Mouse (Mus musculus): Measurements from ENCODE around the gene Ncl. TPM values are rescaled to one million over a fixed set of nuclear protein-coding genes. Genes with fewer than 3 reads are reported as not detected.
A peak's percentile ranks its signal among the peaks of the same experiment; 100 is the strongest.
"Not testable (repeated sequence)": the region's sequence is repeated elsewhere in the genome, so short reads cannot be mapped to it uniquely, and the experiment has no call there.

Gene Ncl
- total RNA-seq, 2 experiments from 2014 or later, result 131 to 133 TPM

DNA sequence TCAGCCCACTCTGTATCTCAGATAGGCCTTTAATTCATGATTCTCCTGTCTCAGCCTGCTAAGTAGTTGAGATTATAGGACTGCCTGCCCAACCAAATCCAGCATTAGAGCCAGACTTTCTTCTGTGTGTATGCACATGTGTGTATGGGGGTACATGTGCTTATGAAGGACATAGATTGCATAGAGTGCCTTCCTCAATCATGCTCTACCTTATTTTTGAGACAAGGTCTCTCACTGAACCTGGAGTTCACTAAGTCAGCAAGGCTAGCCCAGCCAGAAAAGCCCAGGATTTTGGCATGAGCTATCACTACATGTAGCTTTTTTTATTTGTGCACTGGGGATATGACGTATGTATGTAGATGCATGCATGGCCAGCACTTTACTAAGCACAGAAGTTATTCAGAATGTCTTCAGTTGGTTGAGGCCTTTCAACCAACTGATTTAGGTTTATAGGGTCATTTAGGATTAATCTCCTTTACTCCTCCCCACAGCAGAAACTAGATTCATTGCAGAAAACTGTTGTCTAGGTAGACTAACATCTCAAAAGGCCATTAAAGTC is 16.0 kb downstream of the Ncl start:
- intact Hi-C loops (cut with DNase I), result no loop called here
- Histone ChIP-seq H3K4me3 (no peak overlapping the region), H3K27ac (no peak overlapping the region)
- TF ChIP-seq CTCF (IDR thresholded peaks at IDR 0.05), result no peak
- DNase-seq (ENCODE audit: extremely low spot score in 1 of 2, low spot score in 2 of 2), result no peak

DNA sequence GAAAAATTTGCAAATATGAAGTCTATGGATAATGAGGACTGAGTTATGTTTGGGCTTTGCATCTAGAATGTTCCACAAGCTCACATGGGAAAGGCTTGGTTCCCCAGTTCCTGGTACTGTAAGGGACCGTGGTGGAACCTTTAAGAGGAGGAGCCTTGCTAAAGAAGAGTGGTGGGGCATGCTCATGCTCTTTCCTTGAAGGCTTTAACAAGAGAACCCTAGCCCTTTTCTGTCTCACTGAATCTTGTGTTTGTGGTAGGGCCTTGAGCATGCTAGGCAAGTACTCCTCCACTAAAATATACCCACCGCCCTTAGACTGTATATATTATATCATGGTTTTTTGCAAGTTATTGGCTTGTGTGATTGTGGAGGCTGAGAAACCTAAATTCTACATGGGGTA is 16.8 kb downstream of the Ncl start:
- TF ChIP-seq CTCF (IDR thresholded peaks at IDR 0.05), result no peak
- intact Hi-C loops (cut with DNase I), result no loop called here
- DNase-seq (ENCODE audit: extremely low spot score in 1 of 2, low spot score in 2 of 2), result no peak
- Histone ChIP-seq H3K27ac (no peak overlapping the region), H3K4me3 (no peak overlapping the region)

DNA sequence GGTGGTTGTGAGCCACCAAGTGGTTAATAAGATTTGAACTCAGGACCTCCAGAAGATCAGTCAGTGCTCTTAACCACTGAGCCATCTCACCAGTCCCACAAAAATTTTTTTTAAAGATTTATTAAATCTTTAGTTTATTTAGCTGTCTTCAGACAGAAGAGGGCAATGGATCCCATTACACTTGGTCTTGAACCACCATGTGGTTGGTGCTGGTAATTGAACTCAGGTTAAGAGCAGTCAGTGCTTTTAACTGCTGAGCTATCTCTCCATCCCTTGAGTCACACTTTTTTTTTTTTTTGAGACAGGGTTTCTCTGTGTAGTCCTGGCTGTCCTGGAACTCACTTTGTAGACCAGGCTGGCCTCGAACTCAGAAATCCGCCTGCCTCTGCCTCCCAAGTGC is 18.1 kb downstream of the Ncl start:
- H3K27ac ChIP-seq; H3K4me3 ChIP-seq; intact Hi-C loops (cut with DNase I); DNase-seq (ENCODE audit: extremely low spot score in 1 of 2, low spot score in 2 of 2): not testable (repeated sequence)

DNA sequence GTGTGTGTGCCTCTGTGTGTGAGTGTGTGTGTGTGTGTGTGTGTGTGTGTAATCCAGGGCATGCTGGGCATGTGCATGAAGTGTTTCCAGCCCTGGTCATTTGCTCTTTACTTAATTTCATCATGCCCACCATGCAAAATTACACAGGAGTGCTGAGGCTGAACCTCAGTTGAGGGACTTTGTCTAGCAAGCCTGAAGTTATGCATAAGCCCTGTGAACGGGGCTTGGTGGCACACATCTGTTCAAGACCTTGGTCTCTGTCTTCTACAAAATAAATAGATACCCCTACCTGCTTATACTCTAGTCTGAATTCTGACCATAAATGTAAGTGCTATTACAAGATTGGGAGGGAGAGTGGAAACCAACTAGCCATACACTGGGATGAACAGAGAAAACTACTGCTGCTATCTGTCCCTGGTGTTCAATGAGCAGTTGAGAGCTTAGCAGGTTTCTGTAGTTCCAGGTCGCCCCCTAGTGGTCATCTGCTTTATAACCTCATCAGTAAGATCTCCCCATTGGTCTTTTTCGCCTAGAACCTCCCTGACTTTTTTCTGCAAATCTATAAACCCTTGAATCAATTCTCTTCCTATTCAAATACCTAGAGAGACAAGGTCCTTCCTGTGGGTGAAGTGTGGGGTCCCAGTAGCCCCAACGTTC is 19.9 kb downstream of the Ncl start:
- peak; percentile 78 to 81 for DNase-seq (ENCODE audit: extremely low spot score in 1 of 2, low spot score in 2 of 2)
- intact Hi-C loops (cut with DNase I), result loop anchor here (1.0 kb wide), 2 partner anchors 125 to 160 kb away; no protein-coding TSS in a partner anchor
- peak; percentile 95 for TF ChIP-seq CTCF (IDR thresholded peaks at IDR 0.05)
- Histone ChIP-seq H3K27ac (no peak overlapping the region), H3K4me3 (no peak overlapping the region)

DNA sequence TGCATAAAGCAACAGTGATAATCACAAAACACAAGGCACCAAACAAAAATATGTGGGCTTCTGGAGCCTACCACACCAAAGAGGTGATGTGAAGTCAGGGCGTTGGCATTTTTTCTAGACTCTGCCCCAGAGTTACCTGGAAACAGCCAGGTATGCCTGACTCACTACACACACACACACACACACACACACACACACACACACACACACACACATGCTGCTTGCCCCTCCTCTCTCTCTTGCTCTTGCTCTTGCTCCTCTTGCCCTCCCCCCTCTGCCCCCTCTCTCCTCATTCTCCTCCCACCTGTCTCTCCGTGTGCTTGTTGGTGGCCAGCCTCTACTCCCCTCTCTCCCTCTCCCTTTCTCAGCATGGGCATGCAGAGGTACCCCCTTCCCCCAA is 22.9 kb downstream of the Ncl start:
- intact Hi-C loops (cut with DNase I), result no loop called here
- no peak overlapping the region for H3K27ac ChIP-seq
- no peak overlapping the region for H3K4me3 ChIP-seq
- TF ChIP-seq CTCF (IDR thresholded peaks at IDR 0.05), result no peak
- DNase-seq (ENCODE audit: extremely low spot score in 1 of 2, low spot score in 2 of 2), result no peak

DNA sequence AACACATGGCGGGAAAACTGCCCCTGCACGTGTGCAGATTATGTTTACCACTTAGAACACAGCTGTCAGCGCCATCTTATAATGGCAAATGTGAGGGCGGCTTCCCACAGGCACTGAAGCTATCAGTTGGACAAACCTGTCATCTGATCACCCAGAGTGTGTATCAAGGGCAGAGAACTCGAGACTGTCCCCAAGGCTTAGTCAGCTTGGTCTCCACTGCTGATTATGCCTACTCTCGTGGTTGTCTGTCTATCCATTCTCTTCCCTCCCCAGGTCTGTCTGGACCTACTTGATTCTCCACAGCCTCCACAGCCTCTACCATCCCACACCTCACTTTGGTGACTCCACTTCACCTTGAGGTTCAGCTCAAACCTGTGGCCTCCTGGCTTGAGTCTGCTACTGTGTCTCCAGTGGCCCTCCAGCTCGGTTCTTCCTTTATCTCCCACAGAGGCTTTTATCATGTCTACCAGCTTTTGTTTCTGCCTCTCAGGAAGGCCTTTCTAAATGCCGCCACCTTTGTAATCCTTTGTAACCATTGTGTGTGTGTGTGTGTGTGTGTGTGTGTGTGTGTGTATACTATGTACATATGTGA is 38.3 kb downstream of the Ncl start:
- no peak overlapping the region for H3K27ac ChIP-seq
- intact Hi-C loops (cut with DNase I), result no loop called here
- TF ChIP-seq CTCF (IDR thresholded peaks at IDR 0.05), result no peak
- no peak for DNase-seq (ENCODE audit: extremely low spot score in 1 of 2, low spot score in 2 of 2)
- H3K4me3 ChIP-seq, result no peak overlapping the region

DNA sequence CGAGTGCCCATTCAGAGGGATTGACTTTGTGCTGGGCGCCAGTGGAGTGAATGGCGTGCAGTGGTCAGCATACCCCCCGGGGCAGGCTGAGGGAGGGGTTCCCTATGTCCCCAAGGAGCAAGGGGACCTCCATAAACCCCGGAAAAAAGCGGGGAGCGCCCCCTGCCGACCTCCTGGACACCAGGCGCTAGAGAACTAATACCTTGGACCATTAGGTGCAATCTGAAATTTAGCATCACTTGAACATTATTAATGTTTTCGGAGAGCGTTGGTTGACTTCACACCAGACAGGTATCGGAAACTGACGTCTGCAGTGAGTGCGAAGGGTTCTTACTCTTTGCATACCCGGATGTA is 45.5 kb downstream of the Ncl start:
- no peak overlapping the region for H3K4me3 ChIP-seq
- no peak overlapping the region for H3K27ac ChIP-seq
- intact Hi-C loops (cut with DNase I), result no loop called here
- no peak for DNase-seq (ENCODE audit: extremely low spot score in 1 of 2, low spot score in 2 of 2)
- peak; percentile 48 for TF ChIP-seq CTCF (IDR thresholded peaks at IDR 0.05)

DNA sequence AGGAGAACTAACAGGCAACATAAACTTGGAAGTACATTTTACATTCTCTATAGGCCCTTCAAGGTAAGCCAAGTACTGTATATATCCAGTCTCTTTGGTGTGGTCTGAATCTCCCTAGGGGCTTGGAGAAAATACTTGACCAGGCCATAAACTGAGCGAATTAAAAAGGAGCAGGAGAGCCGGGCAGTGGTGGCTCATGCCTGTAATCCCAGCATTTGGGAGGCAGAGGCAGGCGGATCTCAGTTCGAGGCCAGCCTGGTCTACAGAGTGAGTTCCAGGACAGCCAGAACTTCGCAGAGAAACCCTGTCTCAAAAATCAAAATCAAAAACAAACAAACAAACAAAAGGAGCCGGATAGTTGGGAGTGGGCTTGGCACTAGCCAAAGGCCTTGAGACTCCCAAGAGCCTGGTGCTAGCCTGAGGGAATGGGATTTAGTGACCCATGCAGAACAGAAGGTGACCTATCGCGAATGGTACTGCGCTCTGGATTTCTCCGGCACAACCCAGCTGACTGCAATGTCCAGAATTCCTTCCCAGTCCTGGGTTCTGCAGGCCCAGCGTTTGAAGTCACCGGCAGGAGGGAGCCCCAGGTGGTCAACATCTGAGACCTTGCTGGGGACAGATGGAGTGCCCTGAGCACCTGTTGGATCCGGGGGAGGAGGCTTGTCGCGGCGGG is 46.0 kb downstream of the Ncl start:
- H3K27ac ChIP-seq, result no peak overlapping the region
- H3K4me3 ChIP-seq, result no peak overlapping the region
- intact Hi-C loops (cut with DNase I), result no loop called here
- TF ChIP-seq CTCF (IDR thresholded peaks at IDR 0.05), result no peak
- DNase-seq (ENCODE audit: extremely low spot score in 1 of 2, low spot score in 2 of 2), result no peak

DNA sequence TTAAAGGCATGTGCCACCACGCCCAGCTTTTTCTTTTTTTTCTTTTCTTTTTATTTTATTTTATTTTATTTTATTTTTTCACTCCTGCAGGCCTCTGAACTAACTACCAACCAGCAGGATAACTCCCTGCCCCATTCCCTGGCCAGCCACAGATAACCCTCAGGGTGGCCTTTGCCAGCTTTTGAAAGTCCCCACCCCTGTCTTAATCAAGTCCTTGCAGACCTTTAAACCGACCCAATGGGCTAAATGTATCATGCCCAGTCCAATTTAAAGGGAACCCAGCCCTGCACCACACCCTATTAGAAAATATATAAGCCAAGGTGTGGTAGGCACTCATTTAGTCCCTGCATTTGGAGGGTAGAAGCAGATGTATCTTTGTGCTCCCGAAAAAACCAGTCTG is 46.9 kb downstream of the Ncl start:
- intact Hi-C loops (cut with DNase I), result no loop called here
- no peak for DNase-seq (ENCODE audit: extremely low spot score in 1 of 2, low spot score in 2 of 2)
- TF ChIP-seq CTCF (IDR thresholded peaks at IDR 0.05), result no peak
- Histone ChIP-seq H3K4me3 (no peak overlapping the region), H3K27ac (no peak overlapping the region)

DNA sequence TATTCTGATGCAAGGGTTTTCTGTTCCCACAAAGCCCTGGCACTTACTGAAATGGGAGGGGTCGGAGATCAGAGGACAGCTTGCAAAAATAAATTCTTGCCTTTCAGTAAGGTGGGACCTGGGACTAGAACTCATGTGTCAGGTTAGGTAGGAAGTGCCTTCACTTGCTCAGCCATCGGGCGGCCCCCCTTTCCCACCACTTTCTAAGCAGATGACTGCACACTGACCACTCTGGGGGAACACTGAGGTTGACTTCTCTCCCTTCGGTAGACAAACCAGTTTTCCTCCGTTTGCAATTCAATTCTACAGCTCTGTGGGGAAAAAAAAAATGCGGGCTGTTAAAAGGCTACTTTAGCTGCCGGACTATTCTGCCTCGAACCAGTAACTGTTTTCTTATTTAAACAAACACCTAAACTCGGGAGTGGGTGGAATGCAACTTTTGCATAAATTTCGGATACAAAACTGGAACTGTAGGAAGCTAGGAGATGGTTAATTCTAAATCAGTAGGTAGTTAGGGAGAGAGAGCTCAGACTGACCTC is 47.7 kb downstream of the Ncl start:
- Histone ChIP-seq H3K4me3 (no peak overlapping the region), H3K27ac (no peak overlapping the region)
- no peak for DNase-seq (ENCODE audit: extremely low spot score in 1 of 2, low spot score in 2 of 2)
- intact Hi-C loops (cut with DNase I), result no loop called here
- TF ChIP-seq CTCF (IDR thresholded peaks at IDR 0.05), result no peak

DNA sequence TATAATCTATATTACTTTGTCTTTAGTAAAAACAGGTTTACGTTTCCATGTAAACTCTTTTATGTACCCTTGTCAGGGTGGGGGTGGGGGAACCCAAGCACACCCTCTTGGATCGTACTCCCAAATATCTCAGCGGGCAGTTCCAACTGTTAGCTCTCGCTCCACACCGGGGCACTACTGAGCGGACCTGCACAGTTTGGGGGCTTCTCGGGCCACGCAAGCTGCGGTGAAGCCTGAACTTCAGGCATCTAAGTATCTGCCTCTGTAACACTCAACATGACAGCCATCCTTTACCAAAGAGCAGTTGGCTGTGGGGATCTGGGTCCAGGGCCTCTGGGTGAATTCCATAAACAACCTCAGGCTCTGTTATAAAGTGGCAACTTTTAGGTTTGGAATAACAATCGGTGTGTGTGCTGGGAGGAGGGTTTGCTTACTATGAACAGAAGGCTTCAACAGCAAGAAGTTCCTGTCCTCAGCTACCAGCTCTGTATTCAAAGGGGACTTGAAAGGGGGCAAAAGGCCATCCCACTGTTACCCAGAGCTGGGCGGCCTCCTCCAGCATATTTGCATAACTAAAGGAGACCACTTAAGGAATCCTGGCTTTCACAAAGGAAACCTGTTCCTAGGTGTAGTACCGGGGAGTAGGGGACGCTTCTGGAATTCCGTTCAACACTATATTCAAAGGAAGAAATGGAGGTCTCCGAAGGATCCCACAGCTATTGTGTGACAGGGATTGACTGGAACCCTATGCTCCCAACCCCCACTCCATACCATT is 48.5 kb downstream of the Ncl start:
- H3K27ac ChIP-seq, result no peak overlapping the region
- DNase-seq (ENCODE audit: extremely low spot score in 1 of 2, low spot score in 2 of 2), result no peak
- no peak overlapping the region for H3K4me3 ChIP-seq
- TF ChIP-seq CTCF (IDR thresholded peaks at IDR 0.05), result no peak; the same call in 1 of the 2 replicates
- intact Hi-C loops (cut with DNase I), result no loop called here
